Mouse (Mus musculus): ENCODE data around the gene Wwc1.

DNA sequence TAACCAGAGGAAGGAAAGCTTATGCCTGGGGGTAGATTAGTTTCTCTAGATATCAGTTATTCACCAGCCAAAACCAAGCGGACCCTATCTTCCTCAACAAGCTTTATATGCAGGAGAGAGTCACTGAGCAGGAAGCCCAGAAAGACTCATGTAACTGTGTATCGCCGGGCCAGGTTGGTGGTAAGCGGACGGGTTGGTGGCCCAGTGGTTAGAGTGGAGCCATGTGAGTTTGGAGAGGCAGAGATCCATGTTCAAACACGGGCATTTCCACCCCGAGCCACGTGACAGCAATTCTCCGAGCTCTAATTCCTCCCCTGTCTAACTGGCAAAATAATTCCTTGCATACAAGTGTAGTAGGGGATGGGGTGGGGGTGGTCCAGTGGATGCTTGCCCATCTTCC, 32.4 kb downstream of the Wwc1 start:
- TF ChIP-seq POLR2A (IDR thresholded peaks at IDR 0.05; ENCODE audit: borderline replicate concordance, low read depth, low read length) (no peak), CTCF (IDR thresholded peaks at IDR 0.05; ENCODE audit: low read depth, low read length) (no peak)

Measured in bone marrow macrophage, adult 2 months (primary cell).